Mouse (Mus musculus) myocyte (in vitro differentiated cells): Measurements from ENCODE around the gene Zscan2.

Experiments used
- CEBPB ChIP-seq: IDR thresholded peaks from 2 replicates; pipeline ENCODE4 v1.6.1; 2011; ENCODE audit warnings: mild to moderate bottlenecking, moderate library complexity; ENCODE audit not compliant: poor library complexity, insufficient read depth, severe bottlenecking
- E2F4 ChIP-seq: IDR thresholded peaks from one replicate; pipeline ENCODE4 v1.6.1; 2011; ENCODE audit warnings: mild to moderate bottlenecking, control low read depth, moderate library complexity; ENCODE audit not compliant: insufficient read depth
- MAX ChIP-seq: IDR thresholded peaks from one replicate; pipeline ENCODE4 v1.6.1; 2011; ENCODE audit warnings: low read depth, mild to moderate bottlenecking, control low read depth
- MYOD1 ChIP-seq, 3 experiments: IDR thresholded peaks; one replicate each; pipeline ENCODE4 v1.6.1; 2011; ENCODE audit warnings: control low read depth in 2 of 3, low read depth in 2 of 3, mild to moderate bottlenecking in 2 of 3, moderate library complexity in 1 of 3; ENCODE audit not compliant: insufficient read length in 2 of 3, control insufficient read depth in 1 of 3
- MYOG ChIP-seq, 3 experiments: IDR thresholded peaks; one replicate each; pipeline ENCODE4 v1.6.1; 2011; ENCODE audit warnings: control low read depth in 2 of 3, low read depth in 2 of 3, mild to moderate bottlenecking in 2 of 3; ENCODE audit not compliant: insufficient read length in 2 of 3, control insufficient read depth in 1 of 3, insufficient read depth in 1 of 3
- POLR2A ChIP-seq: IDR thresholded peaks from one replicate; pipeline ENCODE4 v1.6.1; 2011; ENCODE audit warnings: low read depth, mild to moderate bottlenecking, control low read depth, moderate library complexity; ENCODE audit not compliant: insufficient read length
- POLR2AphosphoS2 ChIP-seq: IDR thresholded peaks from one replicate; pipeline ENCODE4 v1.6.1; 2011; ENCODE audit warnings: low read depth, control low read depth; ENCODE audit not compliant: insufficient read length
- REST ChIP-seq: IDR thresholded peaks from one replicate; pipeline ENCODE4 v1.6.1; 2011; ENCODE audit warnings: mild to moderate bottlenecking, control low read depth, moderate library complexity; ENCODE audit not compliant: insufficient read depth, insufficient read length
- SRF ChIP-seq: IDR thresholded peaks from one replicate; pipeline ENCODE4 v1.6.1; 2011; ENCODE audit warnings: low read depth; ENCODE audit not compliant: control insufficient read depth, insufficient read length
- TCF12 ChIP-seq: IDR thresholded peaks from one replicate; pipeline ENCODE4 v1.6.1; 2011; ENCODE audit warnings: mild to moderate bottlenecking, control low read depth; ENCODE audit not compliant: poor library complexity, insufficient read depth, severe bottlenecking
- USF1 ChIP-seq: IDR thresholded peaks from one replicate; pipeline ENCODE4 v1.6.1; 2011; ENCODE audit warnings: low read depth, mild to moderate bottlenecking, control low read depth, moderate library complexity

GRCm38 (mm10) chr7:80846709-80847108 is 14.0 kb upstream of the Zscan2 start:
- TF ChIP-seq CEBPB (no peak), MAX (no peak), POLR2A (no peak), TCF12 (no peak), POLR2AphosphoS2 (no peak), SRF (no peak), MYOD1 (IDR thresholded peaks at IDR 0.05; ENCODE audit: control insufficient read depth in 1 of 3, insufficient read length in 2 of 3, low read depth in 2 of 3) (no peak), E2F4 (no peak), REST (no peak), MYOG (IDR thresholded peaks at IDR 0.05; ENCODE audit: control insufficient read depth in 1 of 3, insufficient read depth in 1 of 3, insufficient read length in 2 of 3, low read depth in 2 of 3) (no peak), USF1 (no peak)
